Mouse (Mus musculus) ovary, postnatal 36 days (tissue): Measurements from ENCODE around the gene Erc2.

Experiments
- DNase-seq: peaks from one replicate; pipeline ENCODE4 v3.0.0; 2022; ENCODE audit warnings: low spot score, mixed read lengths

Gene Erc2

DNA sequence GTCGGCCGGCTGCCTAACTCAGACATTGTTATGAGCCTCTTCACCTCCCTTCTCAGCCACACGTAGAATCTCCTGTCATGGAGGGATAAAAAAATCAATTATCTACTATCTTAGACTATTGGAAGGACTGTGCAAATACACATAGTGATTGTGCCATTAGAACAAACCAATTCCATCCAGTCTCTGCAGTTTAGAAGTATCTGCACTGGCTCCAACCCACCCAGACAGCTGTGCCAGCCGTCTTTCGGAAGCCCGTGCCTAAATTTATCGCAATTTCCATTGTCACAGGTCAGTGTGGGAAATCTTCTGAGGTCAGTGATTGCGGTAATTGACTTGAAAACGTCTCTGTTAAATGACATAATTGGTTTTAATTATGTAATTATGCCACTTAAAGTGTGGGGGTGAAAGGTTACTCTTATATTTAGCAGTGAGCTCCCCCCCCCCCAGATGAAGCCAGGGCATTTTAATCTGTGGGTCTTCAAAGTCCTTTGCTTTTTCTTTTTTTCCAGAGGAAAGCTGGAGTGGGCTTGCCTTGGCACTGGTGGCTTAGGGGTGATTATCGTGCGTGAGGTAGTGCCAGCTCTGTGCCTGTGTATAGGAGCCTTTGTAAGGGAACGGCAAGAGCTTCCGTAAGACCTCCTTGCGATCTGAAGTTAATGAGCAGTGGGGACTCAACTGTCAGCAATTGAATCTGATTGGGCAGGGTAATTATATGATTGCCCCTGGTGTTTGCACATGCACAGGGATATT is 759.7 kb downstream of the Erc2 start:
- DNase-seq = no peak

- no peak for DNase-seq
Observed at GRCm38 (mm10) chr14:28386815-28387607, 764.8 kb downstream of the Erc2 start.

DNA sequence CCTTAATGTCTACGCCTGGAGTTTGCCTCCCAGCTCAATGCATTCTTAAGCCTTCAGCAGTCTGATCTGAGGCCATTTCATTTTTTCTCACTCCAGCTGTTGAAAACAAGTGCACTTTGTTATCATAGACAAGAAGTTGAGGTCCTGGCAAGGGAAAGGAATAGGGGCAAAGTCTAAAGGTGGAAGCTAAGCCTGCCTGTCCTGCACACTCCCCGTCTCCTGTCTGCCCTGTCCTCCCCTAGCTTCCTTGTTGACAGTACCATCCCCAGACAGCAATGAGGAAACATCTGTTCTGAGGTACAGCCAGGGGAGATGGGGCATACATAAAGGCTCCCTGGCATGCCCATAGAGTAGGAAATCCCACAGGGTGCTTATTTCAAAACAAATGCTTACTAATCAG is 776.7 kb downstream of the Erc2 start:
- no peak for DNase-seq

DNA sequence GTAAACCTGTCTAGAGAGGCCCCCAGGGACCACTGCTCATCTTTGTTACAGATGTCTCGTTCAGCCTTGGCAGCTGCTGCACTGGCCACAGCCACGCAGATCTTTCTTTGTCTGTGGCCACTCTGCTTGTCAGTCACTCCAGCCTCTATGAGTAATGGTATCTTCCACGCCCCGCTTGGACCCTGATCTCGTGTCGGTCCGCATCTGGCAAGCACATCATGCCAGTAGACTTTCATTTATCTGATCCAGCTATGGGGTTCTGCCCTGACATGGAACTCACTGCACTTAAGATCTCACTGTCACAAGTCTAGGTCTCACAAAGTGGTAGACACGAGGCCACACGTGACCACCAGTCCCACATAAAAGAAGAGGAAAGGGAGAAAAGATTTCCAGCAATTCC is 777.7 kb downstream of the Erc2 start:
- DNase-seq = no peak

- DNase-seq = no peak
Observed at GRCm38 (mm10) chr14:28405277-28405840, 783.1 kb downstream of the Erc2 start.

DNA sequence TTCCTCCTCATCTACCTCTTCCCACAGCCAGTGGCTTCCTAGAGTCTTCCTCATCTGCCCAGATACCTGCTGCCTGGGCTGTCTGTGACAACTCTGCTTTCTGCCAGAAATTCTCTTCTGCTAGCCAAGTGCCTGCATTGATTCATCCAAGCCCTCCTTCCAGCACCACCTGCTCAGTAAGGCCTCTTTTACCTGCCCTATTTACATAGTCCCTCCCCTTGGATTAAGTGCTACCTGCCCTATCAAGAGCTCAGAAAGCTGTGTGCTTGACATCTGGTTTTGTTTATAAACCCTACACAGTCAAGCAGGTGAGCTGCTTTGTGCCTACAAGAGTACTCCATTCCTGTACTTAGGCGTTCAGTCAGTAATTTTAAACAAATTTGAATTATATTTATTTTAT is 787.2 kb downstream of the Erc2 start:
- DNase-seq = no peak

DNA sequence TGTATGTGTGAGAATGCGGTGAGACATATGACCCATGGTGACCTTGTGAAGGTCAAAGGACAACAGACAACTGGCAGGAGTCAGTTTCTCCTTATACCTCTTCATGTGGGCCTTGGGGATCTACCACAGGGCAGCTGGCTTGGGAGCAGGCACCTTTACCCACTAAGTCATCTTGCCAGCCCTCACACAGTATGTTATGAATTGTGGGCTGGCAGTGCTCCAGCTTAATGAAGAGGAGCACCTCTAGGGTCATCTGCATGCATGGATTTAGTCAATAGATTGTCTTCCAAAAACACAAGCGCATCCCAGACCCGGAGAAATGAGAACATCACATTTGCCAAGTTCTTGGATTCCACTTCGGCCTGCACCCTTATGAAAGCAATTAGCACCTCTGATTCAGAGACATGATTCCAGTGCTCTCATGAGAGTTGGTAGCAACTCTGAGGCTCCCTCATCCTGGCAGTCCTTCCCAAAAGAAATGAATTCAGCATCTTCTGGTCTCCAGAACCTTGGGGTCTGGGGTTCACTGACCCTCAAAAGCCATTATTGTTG is 787.6 kb downstream of the Erc2 start:
- DNase-seq = no peak

GRCm38 (mm10) chr14:28410789-28411225 is 788.6 kb downstream of the Erc2 start:
- no peak for DNase-seq

DNA sequence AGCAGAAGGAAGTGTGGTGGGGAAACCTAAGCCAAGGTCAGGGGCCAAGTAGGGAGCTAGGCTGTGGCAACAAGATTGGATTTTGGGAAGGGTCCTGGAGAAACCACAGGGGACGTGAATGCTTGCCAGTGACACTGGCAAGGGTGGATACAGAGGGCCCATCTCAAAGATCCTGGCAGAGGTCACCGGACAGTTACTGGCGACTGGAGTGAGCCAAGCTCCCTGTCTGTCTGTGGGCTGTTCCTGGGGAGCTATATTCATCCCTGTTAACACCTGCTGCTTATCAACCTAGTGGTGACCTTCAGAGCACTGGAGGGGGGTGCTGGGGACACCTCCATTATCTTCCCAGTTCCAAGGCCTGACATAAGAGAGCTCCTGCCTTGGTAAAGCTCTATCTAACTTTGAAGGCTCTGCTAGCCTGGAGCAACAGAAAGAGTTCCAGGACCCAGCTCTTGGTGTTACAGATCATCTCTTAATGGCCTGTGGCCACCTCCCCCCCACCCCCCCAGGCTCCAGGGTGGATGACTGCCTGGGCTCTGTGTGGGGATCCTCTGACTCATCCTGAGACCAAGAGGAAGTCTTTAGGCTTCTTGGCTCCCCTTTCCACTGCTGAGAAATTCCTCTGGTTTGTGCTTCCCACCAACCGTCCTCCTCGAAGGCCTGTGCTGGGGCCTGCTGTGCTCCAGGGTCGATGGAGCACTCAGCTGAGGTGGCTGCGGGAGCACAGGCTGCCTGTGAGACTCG is 790.2 kb downstream of the Erc2 start:
- DNase-seq = no peak

DNA sequence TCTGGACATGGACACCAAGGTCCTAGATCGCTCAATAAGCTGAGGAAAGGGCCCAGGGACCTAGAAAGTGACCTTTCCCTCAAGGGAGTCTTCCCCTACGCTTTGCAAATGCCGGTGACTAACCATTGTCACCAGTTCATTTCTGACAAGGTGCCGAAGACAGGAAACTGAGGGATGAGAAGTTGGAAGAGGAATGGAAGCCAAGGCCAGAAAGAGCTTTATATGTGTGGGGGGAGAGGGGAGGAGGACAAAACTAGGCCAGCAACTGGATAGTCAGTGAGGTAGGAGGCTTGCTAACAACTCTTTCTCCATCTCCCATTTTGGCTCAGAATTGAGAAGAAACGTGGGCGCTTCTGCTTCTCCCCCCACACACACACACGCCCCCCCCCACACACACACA is 791.3 kb downstream of the Erc2 start:
- DNase-seq = no peak

GRCm38 (mm10) chr14:28417019-28417418 is 794.8 kb downstream of the Erc2 start:
- DNase-seq = no peak

DNA sequence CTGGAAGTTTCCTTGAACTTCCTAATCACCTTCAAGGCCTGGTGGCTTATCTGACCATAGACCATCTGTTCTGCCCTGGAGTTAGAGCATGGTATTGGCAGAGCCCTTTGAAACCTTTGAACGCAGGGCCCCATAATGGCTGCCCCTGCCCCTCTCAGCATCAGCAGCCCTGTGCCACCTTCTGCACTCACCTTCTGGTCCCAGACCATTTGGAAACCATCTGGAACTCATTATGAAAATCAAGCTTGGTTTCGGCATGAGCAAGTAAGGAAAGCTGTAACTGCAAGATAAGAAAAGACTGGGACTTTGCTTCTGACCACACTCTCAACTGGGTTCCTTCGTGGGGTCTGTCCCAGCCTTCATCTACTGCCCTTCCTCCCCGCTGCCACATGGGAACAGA is 796.3 kb downstream of the Erc2 start:
- DNase-seq = no peak

DNA sequence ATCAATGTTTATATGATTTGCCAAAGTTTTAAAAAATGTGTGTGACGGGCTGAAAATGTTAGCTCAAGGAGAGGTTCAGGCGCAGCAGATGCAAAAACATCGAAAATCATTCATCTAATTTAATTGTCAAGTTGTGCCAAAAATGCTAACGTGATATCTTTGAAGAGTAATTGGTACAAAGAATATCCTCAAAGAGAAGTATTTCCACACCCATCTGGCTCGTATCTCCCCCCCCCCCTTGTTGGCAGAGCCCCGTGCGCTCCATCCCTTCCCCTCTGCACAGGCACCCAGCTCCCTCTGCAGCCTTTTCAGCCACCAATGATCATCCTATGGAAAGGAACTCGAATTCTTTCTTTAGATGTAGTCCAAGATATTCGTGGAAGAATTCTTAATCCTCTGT is 797.0 kb downstream of the Erc2 start:
- no peak for DNase-seq

DNA sequence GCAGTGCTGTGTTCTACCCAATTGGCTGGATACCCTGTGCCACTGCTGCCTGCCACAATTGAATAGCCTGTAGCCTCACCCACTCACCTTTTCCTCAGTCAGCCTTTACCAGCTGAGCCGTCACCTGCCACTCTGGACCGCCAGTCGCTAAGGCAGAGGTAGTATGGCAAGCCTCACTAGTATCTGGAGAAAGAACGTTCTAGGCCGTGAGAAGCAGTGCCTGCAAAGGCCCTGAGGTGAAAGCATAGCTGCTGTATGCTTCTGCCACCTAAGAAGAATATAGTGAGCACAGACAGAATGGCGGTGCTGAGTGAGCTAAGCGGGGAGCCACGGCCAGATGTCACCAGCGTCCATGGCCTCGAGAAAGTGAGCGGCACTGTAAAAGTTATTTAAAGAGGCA is 798.4 kb downstream of the Erc2 start:
- DNase-seq = no peak

- no peak for DNase-seq
Observed at GRCm38 (mm10) chr14:28426610-28427009, 804.4 kb downstream of the Erc2 start.

DNA sequence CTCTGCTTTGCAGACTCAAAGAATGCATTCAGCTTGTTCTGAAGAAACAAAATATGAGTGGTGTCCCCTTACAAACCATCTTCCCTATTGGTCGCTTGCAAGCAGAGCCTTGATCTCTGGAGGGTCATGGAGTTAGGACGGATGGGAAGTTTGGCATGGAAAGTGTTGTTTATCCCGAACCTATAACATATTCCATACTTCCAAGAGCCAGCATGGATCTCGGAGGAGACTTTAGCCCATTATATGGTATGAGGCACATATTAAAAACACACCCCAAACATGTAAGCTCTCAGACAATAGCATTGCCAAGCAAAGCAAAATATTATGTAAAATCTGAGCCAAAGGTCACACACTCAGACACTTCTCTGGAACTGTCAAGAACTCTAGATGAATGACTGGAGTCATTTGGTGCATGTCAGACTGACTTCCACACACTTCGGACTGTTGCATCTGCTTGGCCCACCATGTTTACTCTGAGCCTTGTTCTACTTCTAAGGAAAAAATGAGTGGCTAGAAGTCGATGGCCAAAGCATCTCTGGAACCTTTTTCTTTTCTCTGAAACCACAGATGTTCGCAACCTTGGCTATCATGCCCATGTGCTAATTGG is 809.6 kb downstream of the Erc2 start:
- DNase-seq = no peak

- DNase-seq = no peak
Observed at GRCm38 (mm10) chr14:28434996-28435395, 812.8 kb downstream of the Erc2 start.

DNA sequence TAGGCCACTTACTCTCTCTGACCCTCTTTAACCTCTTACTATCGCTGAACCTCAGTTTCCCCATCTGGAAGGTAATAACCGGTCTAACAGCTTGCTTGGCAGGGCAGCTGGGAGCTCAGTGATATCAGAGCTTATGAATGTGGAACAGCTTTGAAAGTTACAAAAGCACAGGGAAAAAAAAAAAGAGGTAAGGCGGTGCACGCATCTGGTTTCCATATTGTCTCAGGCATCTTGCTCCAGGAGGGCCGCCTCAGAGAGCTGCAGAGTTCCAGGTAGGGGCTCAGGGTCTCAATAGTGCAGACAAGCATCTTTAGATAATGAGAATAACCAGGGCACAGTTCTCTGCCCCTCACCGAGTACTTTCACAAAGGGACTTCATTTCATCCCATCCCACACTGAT is 816.9 kb downstream of the Erc2 start:
- no peak for DNase-seq

DNA sequence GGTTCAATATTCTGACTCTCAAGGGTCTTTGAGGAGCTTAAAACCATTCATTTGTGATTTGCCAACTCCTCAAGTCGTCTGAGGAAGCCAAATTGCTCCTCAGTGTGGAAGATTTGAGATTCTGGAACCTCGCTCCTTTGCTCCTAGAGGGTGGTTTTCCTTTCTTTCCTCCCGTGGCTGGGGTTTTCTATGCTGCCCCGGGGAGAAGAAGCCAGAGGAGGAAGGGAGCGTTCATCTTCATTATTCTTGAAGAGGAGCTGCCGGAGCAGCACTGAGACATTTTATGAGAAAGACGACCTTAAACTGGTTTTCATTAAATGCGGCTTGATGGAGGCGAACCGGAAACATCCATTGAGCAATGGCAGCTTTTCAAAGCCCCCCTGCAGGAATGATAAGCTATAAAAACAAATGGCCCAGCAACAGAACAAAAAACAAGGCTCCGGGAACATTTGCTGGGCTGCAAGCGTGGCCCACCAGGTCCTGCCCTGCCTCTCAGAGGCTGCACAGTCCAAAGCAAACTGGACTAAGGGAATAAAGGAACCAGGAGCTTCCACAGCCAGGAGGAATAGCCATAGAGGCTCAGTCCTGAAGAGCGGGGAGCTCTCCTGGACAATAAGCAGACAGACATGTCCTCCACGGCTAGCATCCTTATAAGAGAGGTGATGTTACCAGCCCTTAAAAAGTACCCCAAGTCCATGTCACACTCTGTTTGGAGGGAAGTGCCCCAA is 819.2 kb downstream of the Erc2 start:
- DNase-seq = no peak

GRCm38 (mm10) chr14:28443254-28443944 is 821.2 kb downstream of the Erc2 start:
- no peak for DNase-seq
